Mouse (Mus musculus): Measurements from ENCODE around the gene Foxn1. TPM values are rescaled to one million over a fixed set of nuclear protein-coding genes. Genes with fewer than 3 reads are reported as not detected.
A peak's percentile ranks its signal among the peaks of the same experiment; 100 is the strongest.

The Foxn1 gene
- polyA plus RNA-seq, 1 experiment from 2014 or later, result not detected

DNA sequence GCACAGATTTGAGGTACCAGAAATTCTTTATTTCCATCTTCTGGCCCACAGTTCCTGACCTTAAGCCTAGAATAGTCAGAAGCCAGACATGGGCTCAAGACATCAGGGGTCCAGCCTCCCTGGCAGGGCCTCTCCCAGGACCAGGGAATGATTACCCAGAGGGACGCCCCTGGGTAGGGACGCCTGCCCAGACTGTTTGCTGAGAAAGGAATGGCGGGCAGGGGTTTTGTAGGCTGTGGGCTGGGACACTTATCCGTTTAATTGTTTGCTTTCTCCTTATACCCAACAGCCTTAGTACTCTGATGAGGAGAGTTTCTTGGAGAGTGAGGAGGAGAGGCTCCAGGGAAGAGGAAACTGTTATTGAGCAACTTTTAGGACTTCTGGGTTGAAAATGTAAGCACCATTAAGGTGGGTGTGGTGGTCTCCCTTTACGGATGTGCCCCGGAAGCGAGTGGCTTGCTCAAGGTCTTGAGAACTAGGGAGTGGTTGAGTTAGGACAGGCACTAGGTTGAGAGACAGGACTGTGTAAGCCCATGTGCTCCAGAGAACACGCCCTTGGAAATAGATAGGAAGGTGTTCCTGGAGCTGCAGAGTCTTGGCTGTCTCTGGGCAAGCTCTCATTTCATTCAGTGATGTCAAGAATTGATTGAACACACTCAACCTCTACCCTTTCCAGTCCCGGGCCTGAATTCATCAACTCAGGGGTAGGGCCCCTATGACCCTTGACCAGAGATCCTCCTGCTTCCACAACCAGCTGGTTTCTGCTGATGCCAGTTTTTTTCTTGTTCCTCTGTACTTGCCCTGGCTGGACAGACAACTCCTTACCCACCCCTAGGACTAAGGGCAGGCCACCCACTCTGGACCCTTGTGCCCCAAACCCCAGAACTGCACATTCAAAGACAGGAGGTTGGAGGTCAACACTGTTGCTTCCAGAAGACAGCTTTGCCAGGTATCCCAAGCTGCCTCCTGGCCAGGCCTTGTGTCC lies 22.2 kb upstream of the Foxn1 start:
- H3K4me2 ChIP-seq (replicated peaks; ENCODE audit: low read depth), result no peak overlapping the region
- H3K4me3 ChIP-seq (ENCODE audit: low read depth, low read length), result no peak overlapping the region
- H3K9me3 ChIP-seq (ENCODE audit: control insufficient read depth), result no peaks in the 10 kb centered on the region
- no peaks in the 10 kb centered on the region for H3K36me3 ChIP-seq (ENCODE audit: control insufficient read depth, insufficient read depth)
- H3K4me1 ChIP-seq (replicated peaks; ENCODE audit: control insufficient read depth, insufficient read depth, low read length), result peaks cover 7% of the 10 kb centered on the region; the same call in 1 of the 2 replicates
- TF ChIP-seq CTCF (IDR thresholded peaks at IDR 0.05; ENCODE audit: low read depth), result no peak
- no peak overlapping the region for H3K9ac ChIP-seq (ENCODE audit: low read depth, low read length)
- H3K27ac ChIP-seq (ENCODE audit: low read depth, low read length), result peak overlapping the region; percentile 80
- H3K27me3 ChIP-seq (replicated peaks; ENCODE audit: control insufficient read depth, insufficient read depth, low read length), result no peaks in the 10 kb centered on the region
- peak; percentile 68 for ATAC-seq
- 41% methylated on average over 9 of the region's 9 CpGs for WGBS

DNA sequence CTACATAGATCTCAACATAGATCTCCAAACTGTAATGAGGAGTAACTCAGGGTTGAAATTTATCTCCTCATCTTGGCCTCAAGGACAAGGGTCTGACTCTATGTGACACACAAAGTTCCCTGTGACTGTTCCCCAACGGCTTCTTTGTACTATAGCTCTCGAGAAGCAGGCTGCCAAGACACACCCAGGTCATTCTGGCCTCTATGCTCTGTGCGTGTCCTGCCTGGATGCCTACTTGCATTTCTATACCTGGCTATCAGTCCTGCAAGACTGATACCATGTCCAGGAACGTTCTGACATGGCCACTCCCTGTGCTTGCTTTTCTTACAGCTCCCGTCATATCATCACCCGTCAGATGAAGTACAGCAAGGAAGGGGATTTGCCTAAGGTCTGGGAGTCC lies 15.7 kb upstream of the Foxn1 start:
- TF ChIP-seq CTCF (IDR thresholded peaks at IDR 0.05; ENCODE audit: low read depth), result no peak
- H3K27ac ChIP-seq (ENCODE audit: low read depth, low read length), result peak overlapping the region; percentile 77

DNA sequence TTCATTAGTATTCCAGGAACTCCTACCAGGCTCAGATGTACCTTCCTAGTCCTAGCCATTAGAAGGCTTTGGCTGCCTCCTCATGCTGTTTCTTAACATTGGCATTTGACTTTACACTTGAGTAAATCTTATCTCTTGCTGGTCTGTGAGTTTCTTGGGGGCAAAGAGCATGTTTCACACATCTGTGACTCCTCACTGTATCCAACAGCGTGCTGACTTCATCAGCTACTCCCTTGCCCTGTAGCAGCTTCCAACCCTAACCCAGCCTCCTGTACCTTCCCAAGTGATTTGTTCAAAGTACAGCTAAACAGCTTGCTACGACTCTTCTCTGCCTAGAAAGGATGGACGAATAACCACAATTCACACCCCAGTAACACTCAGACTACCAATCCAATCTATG lies 15.1 kb upstream of the Foxn1 start:
- Histone ChIP-seq H3K27ac (ENCODE audit: low read depth, low read length) (peak overlapping the region; percentile 77), H3K27me3 (replicated peaks; ENCODE audit: control insufficient read depth, insufficient read depth, low read length) (no peaks in the 10 kb centered on the region), H3K36me3 (ENCODE audit: control insufficient read depth, insufficient read depth) (no peaks in the 10 kb centered on the region; the same call in 1 of the 2 replicates), H3K9me3 (ENCODE audit: control insufficient read depth) (no peaks in the 10 kb centered on the region), H3K4me2 (replicated peaks; ENCODE audit: low read depth) (no peak overlapping the region), H3K4me1 (replicated peaks; ENCODE audit: control insufficient read depth, insufficient read depth, low read length) (peaks cover 6% of the 10 kb centered on the region; the same call in 1 of the 2 replicates), H3K9ac (ENCODE audit: low read depth, low read length) (no peak overlapping the region), H3K4me3 (ENCODE audit: low read depth, low read length) (no peak overlapping the region)
- WGBS, result 42% methylated on average over 3 of the region's 3 CpGs
- no peak for TF ChIP-seq CTCF (IDR thresholded peaks at IDR 0.05; ENCODE audit: low read depth)
- peak; percentile 82 for ATAC-seq

More for the DNA sequence above, 15.7 kb upstream of the Foxn1 start:
- Histone ChIP-seq H3K9me3 (ENCODE audit: control insufficient read depth) (no peaks in the 10 kb centered on the region), H3K27me3 (replicated peaks; ENCODE audit: control insufficient read depth, insufficient read depth, low read length) (no peaks in the 10 kb centered on the region), H3K4me2 (replicated peaks; ENCODE audit: low read depth) (no peak overlapping the region), H3K4me3 (ENCODE audit: low read depth, low read length) (no peak overlapping the region), H3K9ac (ENCODE audit: low read depth, low read length) (no peak overlapping the region), H3K4me1 (replicated peaks; ENCODE audit: control insufficient read depth, insufficient read depth, low read length) (peaks cover 6% of the 10 kb centered on the region; the same call in 1 of the 2 replicates), H3K36me3 (ENCODE audit: control insufficient read depth, insufficient read depth) (no peaks in the 10 kb centered on the region; the same call in 1 of the 2 replicates)
- WGBS, result 31% methylated on average over 6 of the region's 6 CpGs
- peak; percentile 77 for ATAC-seq

DNA sequence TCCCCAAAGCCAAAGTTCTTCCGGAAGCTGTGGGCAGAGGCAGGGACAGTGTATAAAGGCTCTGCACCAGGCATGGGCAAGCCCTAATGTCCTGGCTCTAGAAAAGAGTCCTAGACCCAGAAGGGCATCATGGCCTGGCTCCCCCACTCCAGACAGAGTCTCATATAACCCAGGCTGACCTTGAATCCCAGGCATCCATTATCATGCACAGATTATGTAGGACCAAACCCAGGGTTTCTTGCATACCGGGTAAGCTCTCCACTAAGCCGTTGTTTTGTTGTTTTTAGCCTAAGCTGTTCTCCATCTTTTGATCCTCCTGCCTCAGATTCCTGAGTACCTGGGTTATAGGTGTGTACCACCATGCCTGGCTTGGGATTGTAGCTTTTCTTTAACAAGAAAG lies 14.6 kb upstream of the Foxn1 start:
- Histone ChIP-seq H3K27ac (ENCODE audit: low read depth, low read length) (peak overlapping the region; percentile 77), H3K4me1 (replicated peaks; ENCODE audit: control insufficient read depth, insufficient read depth, low read length) (peaks cover 6% of the 10 kb centered on the region; the same call in 1 of the 2 replicates), H3K9me3 (ENCODE audit: control insufficient read depth) (no peaks in the 10 kb centered on the region), H3K36me3 (ENCODE audit: control insufficient read depth, insufficient read depth) (no peaks in the 10 kb centered on the region; the same call in 1 of the 2 replicates), H3K4me2 (replicated peaks; ENCODE audit: low read depth) (no peak overlapping the region), H3K27me3 (replicated peaks; ENCODE audit: control insufficient read depth, insufficient read depth, low read length) (no peaks in the 10 kb centered on the region), H3K4me3 (ENCODE audit: low read depth, low read length) (no peak overlapping the region), H3K9ac (ENCODE audit: low read depth, low read length) (no peak overlapping the region)
- TF ChIP-seq CTCF (IDR thresholded peaks at IDR 0.05; ENCODE audit: low read depth), result no peak
- 53% methylated on average over 3 of the region's 3 CpGs for WGBS
- no peak for ATAC-seq

DNA sequence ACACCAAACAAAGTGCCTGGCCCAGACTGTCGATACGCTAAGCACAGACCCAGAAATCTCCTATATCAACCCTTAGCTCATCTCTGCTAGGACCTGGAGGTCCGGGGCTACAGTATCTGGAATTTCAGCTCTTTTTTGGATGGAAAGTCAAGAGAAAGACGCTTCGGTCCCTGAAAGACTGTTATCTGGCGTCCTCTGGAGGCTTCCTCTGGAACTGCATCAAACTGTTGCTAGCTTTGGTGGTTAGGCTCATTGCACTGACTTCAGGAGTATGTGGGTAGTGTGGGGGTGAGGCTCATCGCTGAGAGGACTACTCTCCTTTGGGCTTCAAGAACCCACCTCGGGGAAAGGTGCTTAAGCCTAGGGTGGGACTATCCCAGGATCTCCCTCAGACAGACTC lies 13.3 kb upstream of the Foxn1 start:
- no peak for ATAC-seq
- peak overlapping the region; percentile 77; the same call in 1 of the 2 replicates for H3K27ac ChIP-seq (ENCODE audit: low read depth, low read length)
- H3K9me3 ChIP-seq (ENCODE audit: control insufficient read depth), result no peaks in the 10 kb centered on the region
- no peak overlapping the region for H3K4me2 ChIP-seq (replicated peaks; ENCODE audit: low read depth)
- WGBS, result 15% methylated on average over 8 of the region's 8 CpGs
- no peak overlapping the region for H3K4me3 ChIP-seq (ENCODE audit: low read depth, low read length)
- no peak overlapping the region for H3K9ac ChIP-seq (ENCODE audit: low read depth, low read length)
- peaks cover 6% of the 10 kb centered on the region; the same call in 1 of the 2 replicates for H3K4me1 ChIP-seq (replicated peaks; ENCODE audit: control insufficient read depth, insufficient read depth, low read length)
- TF ChIP-seq CTCF (IDR thresholded peaks at IDR 0.05; ENCODE audit: low read depth), result peak; percentile 97
- no peaks in the 10 kb centered on the region for H3K27me3 ChIP-seq (replicated peaks; ENCODE audit: control insufficient read depth, insufficient read depth, low read length)
- no peaks in the 10 kb centered on the region; the same call in 1 of the 2 replicates for H3K36me3 ChIP-seq (ENCODE audit: control insufficient read depth, insufficient read depth)

DNA sequence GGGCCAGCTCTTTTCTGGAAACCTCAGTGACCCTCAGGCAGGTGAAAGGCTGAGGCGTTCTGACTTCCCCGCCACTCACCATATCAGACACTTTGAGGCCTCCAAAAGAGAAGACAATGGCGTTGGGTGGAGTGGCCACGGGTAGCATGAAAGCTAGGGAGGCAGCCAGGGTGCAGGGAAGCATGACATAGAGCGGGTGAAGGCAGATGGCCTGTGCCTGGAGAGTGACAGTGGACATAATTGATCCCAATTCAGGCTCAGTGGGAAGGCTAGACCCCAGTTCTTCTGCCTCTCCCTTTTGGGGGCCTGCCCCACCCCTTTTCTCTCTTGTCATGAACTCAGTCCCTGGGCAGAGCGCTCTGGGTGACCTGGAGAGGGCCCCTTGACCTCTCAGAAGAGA lies 11.9 kb upstream of the Foxn1 start:
- H3K4me2 ChIP-seq (replicated peaks; ENCODE audit: low read depth), result no peak overlapping the region
- H3K4me1 ChIP-seq (replicated peaks; ENCODE audit: control insufficient read depth, insufficient read depth, low read length), result peaks cover 6% of the 10 kb centered on the region; the same call in 1 of the 2 replicates
- WGBS, result 86% methylated on average over 6 of the region's 6 CpGs
- no peaks in the 10 kb centered on the region for H3K27me3 ChIP-seq (replicated peaks; ENCODE audit: control insufficient read depth, insufficient read depth, low read length)
- ATAC-seq, result no peak
- H3K27ac ChIP-seq (ENCODE audit: low read depth, low read length), result no peak overlapping the region
- no peaks in the 10 kb centered on the region for H3K9me3 ChIP-seq (ENCODE audit: control insufficient read depth)
- TF ChIP-seq CTCF (IDR thresholded peaks at IDR 0.05; ENCODE audit: low read depth), result no peak
- H3K36me3 ChIP-seq (ENCODE audit: control insufficient read depth, insufficient read depth), result no peaks in the 10 kb centered on the region; the same call in 1 of the 2 replicates
- no peak overlapping the region for H3K9ac ChIP-seq (ENCODE audit: low read depth, low read length)
- H3K4me3 ChIP-seq (ENCODE audit: low read depth, low read length), result no peak overlapping the region
